Mouse (Mus musculus) c-Kit-negative CD71-positive TER-119-positive erythroid progenitor cells, embryonic 14.5 days (primary cell): Measurements from ENCODE around the gene Hyal3.

Experiments
- DNase-seq: peaks from one replicate; pipeline ENCODE4 v3.0.0-alpha.2; 2013; ENCODE audit warnings: low read depth, low spot score

Hyal3 gene

GRCm38 (mm10) chr9:107617461-107617860, 36.8 kb downstream of the Hyal3 start:
- no peak for DNase-seq

GRCm38 (mm10) chr9:107618098-107618497, 37.5 kb downstream of the Hyal3 start:
- DNase-seq = no peak

GRCm38 (mm10) chr9:107618778-107619545, 38.3 kb downstream of the Hyal3 start:
- no peak for DNase-seq

- DNase-seq = no peak
Measured at GRCm38 (mm10) chr9:107619546-107619879, 38.9 kb downstream of the Hyal3 start.

GRCm38 (mm10) chr9:107620954-107621353, 40.3 kb downstream of the Hyal3 start:
- no peak for DNase-seq

- no peak for DNase-seq
Measured at GRCm38 (mm10) chr9:107624539-107624938, 43.9 kb downstream of the Hyal3 start.

GRCm38 (mm10) chr9:107624951-107625350, 44.3 kb downstream of the Hyal3 start:
- no peak for DNase-seq

- DNase-seq = no peak
Measured at GRCm38 (mm10) chr9:107625351-107626128, 44.9 kb downstream of the Hyal3 start.

- DNase-seq = no peak
Measured at GRCm38 (mm10) chr9:107626158-107626843, 45.7 kb downstream of the Hyal3 start.

GRCm38 (mm10) chr9:107626844-107627277, 46.2 kb downstream of the Hyal3 start:
- no peak for DNase-seq

- DNase-seq = no peak
Measured at GRCm38 (mm10) chr9:107627387-107628255, 47.0 kb downstream of the Hyal3 start.

GRCm38 (mm10) chr9:107628721-107629410, 48.2 kb downstream of the Hyal3 start:
- no peak for DNase-seq

- DNase-seq = no peak
Measured at GRCm38 (mm10) chr9:107629411-107629730, 48.8 kb downstream of the Hyal3 start.

GRCm38 (mm10) chr9:107629901-107630425, 49.3 kb downstream of the Hyal3 start:
- no peak for DNase-seq

GRCm38 (mm10) chr9:107630576-107630975, 50.0 kb downstream of the Hyal3 start:
- no peak for DNase-seq

GRCm38 (mm10) chr9:107631311-107631826, 50.8 kb downstream of the Hyal3 start:
- no peak for DNase-seq

GRCm38 (mm10) chr9:107631861-107632260, 51.2 kb downstream of the Hyal3 start:
- no peak for DNase-seq

GRCm38 (mm10) chr9:107632478-107632877, 51.9 kb downstream of the Hyal3 start:
- DNase-seq = no peak

- no peak for DNase-seq
Measured at GRCm38 (mm10) chr9:107633091-107633660, 52.6 kb downstream of the Hyal3 start.
